Mouse (Mus musculus) liver, postnatal 0 days (tissue): Measurements from ENCODE around the gene Scyl3.

Source experiments
- CTCF ChIP-seq: sonication (generic); IDR thresholded peaks from 2 replicates; pipeline ENCODE4 v1.5.1; 2016; ENCODE audit warnings: antibody characterized with exemption, low read depth
- EP300 ChIP-seq: IDR thresholded peaks from 2 replicates; pipeline ENCODE4 v1.6.1; 2016; ENCODE audit warnings: antibody characterized with exemption, low read depth, mild to moderate bottlenecking

DNA sequence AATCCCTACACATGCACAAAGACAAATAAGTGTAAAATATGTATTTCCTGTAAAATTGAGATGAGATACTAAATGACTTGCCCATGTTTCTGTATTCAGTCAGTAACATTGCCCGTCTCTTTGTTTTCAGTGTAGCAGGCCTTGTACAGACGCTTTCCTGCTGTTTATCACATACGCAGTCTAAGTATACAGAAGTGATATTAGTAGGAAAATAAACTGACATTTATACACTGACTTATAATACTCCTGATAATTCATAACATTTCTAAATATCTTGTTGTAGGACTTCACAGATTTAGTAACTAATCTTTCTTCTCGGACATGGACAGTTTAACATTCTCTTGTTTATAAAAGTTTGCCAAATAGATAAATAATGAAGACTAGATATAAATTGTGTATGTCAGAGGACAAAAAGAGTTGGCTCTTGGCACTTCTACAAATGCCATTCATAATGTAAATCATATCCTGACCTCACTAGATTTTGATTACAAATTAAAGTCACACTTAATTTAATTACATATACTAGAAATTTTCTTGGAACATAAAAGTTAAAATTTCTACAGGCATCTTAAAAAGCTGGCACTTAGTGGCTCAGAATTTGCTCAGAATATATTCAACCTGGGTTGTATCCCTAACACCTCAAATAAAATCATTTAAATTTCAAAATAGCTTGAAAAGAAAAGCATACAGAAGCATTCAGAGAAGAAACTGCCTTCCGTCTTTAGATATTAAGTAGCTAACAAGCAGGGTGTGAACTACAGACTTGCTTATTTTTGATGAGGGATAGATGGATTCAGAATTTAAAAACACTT is 11.3 kb upstream of the Scyl3 start:
- TF ChIP-seq CTCF (no peak), EP300 (no peak)
